25 mouse cellular contexts compared by ENCODE assay signal in the genomic region with DNA sequence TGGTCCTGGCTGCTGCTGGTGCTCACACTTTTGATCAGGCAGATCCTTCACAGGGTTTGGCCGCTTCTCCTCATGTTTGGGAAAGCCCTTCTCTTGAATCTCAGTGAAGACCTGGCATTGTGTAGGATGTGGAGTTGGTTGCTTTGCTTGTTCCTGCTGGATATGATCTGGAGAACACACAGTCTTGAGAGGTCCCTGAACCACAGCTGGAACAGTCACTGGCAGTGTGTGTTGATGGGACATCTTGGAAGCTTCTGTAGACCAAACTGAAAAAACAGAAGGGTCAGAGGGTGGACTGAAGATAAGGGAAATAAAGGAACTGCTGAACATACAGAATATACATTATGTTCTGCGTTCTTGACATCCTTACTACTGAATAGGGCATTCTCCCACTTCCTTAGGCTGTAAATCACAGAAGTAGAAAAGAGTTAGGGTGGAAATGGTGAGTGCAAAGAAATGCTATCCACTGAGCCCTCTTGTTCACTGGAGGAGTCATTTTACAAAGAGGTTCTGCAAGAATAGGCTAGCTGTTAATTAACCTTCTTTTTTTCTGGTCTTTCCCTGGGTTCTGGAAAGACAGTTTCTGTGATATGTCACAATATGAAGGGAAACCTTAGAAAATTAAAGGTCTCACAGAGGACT. TPM values are rescaled to one million over a fixed set of nuclear protein-coding genes. Genes with fewer than 3 reads are reported as not detected.
"Had no signal": no experiment of that assay in that cellular context is flagged by ENCODE, and none has a peak within 500 bp of the region (broad histone marks: within the 10 kb centered on the region; RNA-seq: fewer than 3 reads in every experiment).

No protein-coding gene starts in this region.

- H3K9ac ChIP-seq: lung, embryonic 15.5 days; midbrain, embryonic 12.5 days; neural tube, embryonic 13.5 days; neural tube, embryonic 15.5 days had no signal

- DNase-seq: lung, adult 2 months; lung, postnatal 10 days; lung, postnatal 4 days; midbrain, embryonic 14.5 days; retina, postnatal 1 day; right cerebral cortex, adult 18-20 months; right cerebral cortex, postnatal 25 days; right cerebral cortex, postnatal 4 days; spleen, adult 18-20 months; thymus, adult 18-20 months; thymus, postnatal 14 days; thymus, postnatal 36 days had no signal

- H3K36me3 ChIP-seq: lung, embryonic 15.5 days; midbrain, embryonic 10.5 days; midbrain, embryonic 12.5 days; neural tube, embryonic 13.5 days; neural tube, embryonic 15.5 days had no signal

- H3K4me2 ChIP-seq: lung, embryonic 15.5 days; midbrain, embryonic 12.5 days; neural tube, embryonic 13.5 days; neural tube, embryonic 15.5 days had no signal

- H3K27ac ChIP-seq: lung, embryonic 15.5 days; midbrain, embryonic 10.5 days; midbrain, embryonic 12.5 days; neural tube, embryonic 13.5 days; neural tube, embryonic 15.5 days had no signal

- H3K4me1 ChIP-seq: lung, embryonic 15.5 days; midbrain, embryonic 12.5 days; neural tube, embryonic 13.5 days; neural tube, embryonic 15.5 days had no signal

- H3K27me3 ChIP-seq: lung, embryonic 15.5 days; midbrain, embryonic 12.5 days; neural tube, embryonic 13.5 days; neural tube, embryonic 15.5 days had no signal

- ATAC-seq: midbrain, embryonic 16.5 days had no signal

- H3K4me3 ChIP-seq: lung, embryonic 15.5 days; midbrain, embryonic 10.5 days; midbrain, embryonic 12.5 days; myocyte; neural tube, embryonic 13.5 days; neural tube, embryonic 15.5 days had no signal

- H3K9me3 ChIP-seq: lung, embryonic 15.5 days; midbrain, embryonic 10.5 days; midbrain, embryonic 12.5 days; neural tube, embryonic 13.5 days; neural tube, embryonic 15.5 days had no signal

RNA-seq across cellular contexts. Expression of gene Ivl, which starts 0.9 kb away (rescaled TPM):
- polyA plus RNA-seq: liver, embryonic 16.5 days; lung, embryonic 15.5 days; midbrain, embryonic 10.5 days; midbrain, embryonic 12.5 days; midbrain, embryonic 14.5 days; midbrain, embryonic 16.5 days; myocyte; neural tube, embryonic 11.5 days; neural tube, embryonic 13.5 days; neural tube, embryonic 15.5 days; small intestine, adult 2 months had no signal

RNA-seq across cellular contexts. Expression of gene Smcp, which starts 16.2 kb away (rescaled TPM):
- polyA plus RNA-seq: lung, adult 2 months; lung, embryonic 15.5 days; midbrain, embryonic 10.5 days; midbrain, embryonic 12.5 days; midbrain, embryonic 14.5 days; midbrain, embryonic 16.5 days; myocyte; neural tube, embryonic 11.5 days; neural tube, embryonic 13.5 days; neural tube, embryonic 15.5 days; stomach, embryonic 14.5 days had no signal

RNA-seq across cellular contexts. Expression of gene 2210017I01Rik, which starts 34.7 kb away (rescaled TPM):
- polyA plus RNA-seq: liver, embryonic 16.5 days; lung, embryonic 15.5 days; midbrain, embryonic 10.5 days; midbrain, embryonic 12.5 days; midbrain, embryonic 14.5 days; midbrain, embryonic 16.5 days; myocyte; neural tube, embryonic 11.5 days; neural tube, embryonic 13.5 days; neural tube, embryonic 15.5 days; small intestine, adult 2 months; stomach, embryonic 14.5 days; stomach, embryonic 16.5 days; thymus, postnatal 0 days had no signal

RNA-seq across cellular contexts. Expression of gene 2310046K23Rik, which starts 38.3 kb away (rescaled TPM):
- polyA plus RNA-seq: liver, embryonic 16.5 days; lung, embryonic 15.5 days; midbrain, embryonic 10.5 days; midbrain, embryonic 12.5 days; midbrain, embryonic 14.5 days; midbrain, embryonic 16.5 days; myocyte; neural tube, embryonic 11.5 days; neural tube, embryonic 13.5 days; neural tube, embryonic 15.5 days; small intestine, adult 2 months; stomach, embryonic 14.5 days; stomach, embryonic 16.5 days; thymus, postnatal 0 days had no signal

RNA-seq across cellular contexts. Expression of gene Lce6a, which starts 48.8 kb away (rescaled TPM):
- polyA plus RNA-seq: lung, adult 2 months; lung, embryonic 15.5 days; midbrain, embryonic 10.5 days; midbrain, embryonic 12.5 days; midbrain, embryonic 14.5 days; midbrain, embryonic 16.5 days; myocyte; neural tube, embryonic 11.5 days; neural tube, embryonic 13.5 days; neural tube, embryonic 15.5 days; small intestine, adult 2 months; stomach, embryonic 14.5 days; stomach, embryonic 16.5 days; thymus, postnatal 0 days had no signal
